Mouse (Mus musculus): ENCODE data around the gene Olfm1.

Olfm1 gene

DNA sequence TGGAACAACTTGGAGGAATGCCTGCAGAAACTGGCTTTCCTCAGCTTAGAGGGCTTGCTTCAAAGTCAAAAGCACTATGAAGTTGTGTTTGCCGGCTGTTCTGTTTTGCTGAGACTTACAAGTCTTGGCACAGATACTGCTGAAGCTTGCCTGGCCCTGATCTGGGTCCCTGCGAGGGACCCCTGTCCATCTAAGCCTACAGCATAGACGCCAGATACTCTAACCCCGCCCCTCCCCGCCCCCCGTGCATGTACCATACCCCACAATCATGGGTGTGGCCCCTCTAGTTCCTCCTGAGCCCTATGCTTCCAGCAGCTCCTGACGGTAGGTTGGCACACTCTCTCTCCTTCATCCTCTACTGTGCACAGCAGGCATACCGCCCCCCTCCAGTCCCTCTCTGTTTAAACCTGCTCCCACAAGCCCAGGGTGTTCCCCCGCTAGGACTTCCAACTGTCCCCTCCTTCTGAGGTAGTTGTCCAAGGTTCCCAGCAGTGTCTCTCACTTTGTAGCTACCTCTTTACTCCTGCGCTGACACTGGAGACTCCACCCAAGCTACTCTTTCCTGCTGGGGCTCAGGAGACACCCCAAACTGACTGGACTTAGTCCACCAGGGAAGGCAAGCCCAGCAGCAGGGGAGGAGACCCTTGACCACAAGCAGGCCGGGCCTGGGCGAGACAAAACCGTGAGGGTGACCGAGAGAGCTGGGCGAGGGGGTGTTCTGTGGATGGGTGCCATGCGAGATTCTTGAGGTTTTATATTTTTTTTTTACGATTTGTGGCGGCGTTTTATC is 12.1 kb downstream of the Olfm1 start:
- no peak for DNase-seq (ENCODE audit: low read depth, low spot score)

DNA sequence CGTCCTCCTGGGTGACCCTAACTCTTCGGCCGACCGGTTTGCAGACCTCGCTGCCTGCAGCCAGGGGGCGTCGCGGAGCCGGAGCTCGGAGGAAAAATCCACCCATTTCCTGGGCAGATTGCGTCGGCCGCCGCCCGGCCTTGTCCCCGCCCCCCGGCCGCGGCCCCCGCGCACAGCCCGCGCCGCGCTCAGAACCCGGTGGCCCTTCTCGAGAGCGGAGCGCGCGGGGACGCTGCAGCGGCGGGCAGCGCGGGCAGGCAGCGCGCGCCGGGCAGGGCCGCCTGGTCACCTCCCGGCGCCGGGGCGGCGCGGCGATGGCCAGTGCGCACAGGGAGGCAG is 12.6 kb downstream of the Olfm1 start:
- DNase-seq (ENCODE audit: low read depth, low spot score) = no peak

DNA sequence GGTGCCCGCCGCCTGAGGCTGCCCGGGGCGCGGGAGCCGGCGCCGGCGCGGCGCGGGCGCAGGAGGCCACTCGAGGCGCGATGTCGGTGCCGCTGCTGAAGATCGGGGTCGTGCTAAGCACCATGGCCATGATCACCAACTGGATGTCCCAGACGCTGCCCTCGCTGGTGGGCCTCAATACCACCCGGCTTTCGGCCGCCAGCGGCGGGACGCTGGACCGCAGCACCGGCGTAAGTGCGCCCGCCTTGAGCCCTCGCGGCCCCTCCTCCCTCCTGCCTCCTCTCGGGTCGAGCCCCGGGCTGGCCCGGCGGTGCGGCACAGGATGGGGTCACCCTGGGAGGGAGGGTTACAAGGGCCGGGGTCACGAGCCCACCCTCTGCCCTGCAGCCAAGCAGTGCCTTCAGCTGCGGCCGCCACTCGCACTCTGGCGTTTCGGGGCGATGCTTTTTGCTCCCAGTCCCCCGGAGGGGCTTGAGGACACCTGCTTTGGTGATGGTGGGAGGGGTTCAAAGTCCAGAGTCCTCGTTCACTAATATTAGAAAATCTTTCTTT is 13.2 kb downstream of the Olfm1 start:
- no peak for DNase-seq (ENCODE audit: low read depth, low spot score)

DNA sequence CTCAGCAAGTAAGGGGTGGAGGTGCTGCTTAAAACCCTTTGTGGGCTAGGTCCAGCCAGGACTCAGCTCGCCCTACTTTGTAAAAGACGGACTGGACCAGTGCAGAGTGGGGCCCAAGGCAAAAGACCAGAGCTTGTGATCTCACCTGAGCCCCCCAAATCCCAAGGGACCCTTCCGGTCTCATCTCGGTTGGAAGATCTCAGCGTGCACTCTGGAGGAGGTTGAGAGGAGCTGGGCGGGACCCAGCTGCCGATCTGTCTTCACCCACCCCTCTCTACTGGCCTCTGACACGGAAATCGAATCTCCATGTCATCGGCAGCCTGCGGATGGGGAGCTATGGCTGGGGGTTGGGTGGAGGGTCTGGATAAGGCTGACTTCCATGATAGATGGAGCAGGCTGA is 13.7 kb downstream of the Olfm1 start:
- no peak for DNase-seq (ENCODE audit: low read depth, low spot score)

DNA sequence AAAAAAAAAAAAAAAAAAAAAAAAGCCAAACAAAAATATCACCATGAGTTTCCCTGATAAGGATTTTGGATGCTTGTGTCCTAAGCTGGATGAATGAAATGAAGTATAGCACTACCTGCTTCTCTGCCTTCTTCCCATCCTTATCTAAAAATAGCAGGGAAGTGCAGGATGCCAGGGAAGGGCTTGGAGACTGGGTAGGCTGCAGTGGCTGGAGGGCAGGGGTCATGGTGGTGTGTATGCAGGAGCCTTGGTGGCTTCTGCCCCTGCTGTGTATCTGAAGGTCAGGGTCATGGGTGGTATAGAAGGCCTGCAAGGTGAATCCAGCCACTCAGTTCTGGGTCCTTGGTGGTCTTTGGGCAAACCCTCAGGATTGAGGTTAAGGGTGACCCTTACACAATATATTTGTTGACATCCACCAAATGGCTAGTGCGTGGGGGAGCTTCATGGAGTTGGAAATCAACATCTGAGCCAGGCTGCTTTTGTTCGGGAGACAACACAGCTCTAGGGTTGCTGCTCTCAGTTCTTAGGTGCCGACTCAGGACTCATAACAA is 14.5 kb downstream of the Olfm1 start:
- DNase-seq (ENCODE audit: low read depth, low spot score) = no peak

DNA sequence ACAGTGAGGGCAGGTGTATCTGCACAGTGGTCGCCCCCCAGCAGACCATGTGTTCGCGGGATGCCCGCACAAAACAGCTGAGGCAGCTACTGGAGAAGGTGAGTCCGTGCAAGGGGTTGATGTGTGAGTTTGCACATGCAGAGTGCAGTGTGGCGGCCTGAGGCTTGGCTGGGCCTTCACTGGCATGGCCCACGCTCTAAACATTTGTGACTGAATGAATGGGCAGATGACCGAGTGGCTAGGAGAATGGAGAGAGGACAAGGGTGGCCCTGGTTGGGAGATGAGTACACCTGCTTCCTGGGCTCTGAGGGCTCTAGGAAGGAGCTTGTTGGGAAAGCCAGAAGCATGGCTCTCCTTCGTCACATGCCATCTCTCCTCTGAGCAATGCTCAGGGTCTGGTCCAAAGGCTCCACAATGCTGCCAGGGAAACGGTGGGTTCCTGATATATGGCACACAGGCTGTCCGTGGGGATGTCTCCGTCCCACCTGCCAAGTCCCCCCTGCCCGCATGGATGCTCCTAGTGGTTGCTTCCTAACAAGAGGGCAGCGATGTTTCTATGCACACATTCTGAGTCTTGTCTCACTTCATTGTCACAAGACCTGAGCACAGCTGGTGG is 15.4 kb downstream of the Olfm1 start:
- no peak for DNase-seq (ENCODE audit: low read depth, low spot score)

DNA sequence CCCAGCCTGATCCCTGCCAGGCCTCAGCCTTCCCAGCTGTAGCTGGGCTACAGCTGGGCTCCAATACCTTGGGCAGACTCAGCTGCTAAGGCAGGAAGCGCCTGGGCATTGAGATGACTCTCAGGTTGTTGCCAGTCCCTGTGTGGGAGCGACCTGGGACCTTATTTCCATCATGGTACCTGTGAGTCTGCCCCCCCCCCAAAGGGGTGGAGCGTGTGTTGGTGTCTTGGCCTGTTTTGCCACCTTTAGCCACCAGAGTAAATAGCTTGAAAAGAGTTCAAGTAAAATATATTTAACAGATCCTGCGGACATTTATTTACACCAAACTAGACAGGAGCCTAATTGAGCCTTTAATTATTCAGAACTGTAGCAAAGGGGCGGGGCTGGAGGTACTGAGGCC is 16.4 kb downstream of the Olfm1 start:
- DNase-seq (ENCODE audit: low read depth, low spot score) = no peak

DNA sequence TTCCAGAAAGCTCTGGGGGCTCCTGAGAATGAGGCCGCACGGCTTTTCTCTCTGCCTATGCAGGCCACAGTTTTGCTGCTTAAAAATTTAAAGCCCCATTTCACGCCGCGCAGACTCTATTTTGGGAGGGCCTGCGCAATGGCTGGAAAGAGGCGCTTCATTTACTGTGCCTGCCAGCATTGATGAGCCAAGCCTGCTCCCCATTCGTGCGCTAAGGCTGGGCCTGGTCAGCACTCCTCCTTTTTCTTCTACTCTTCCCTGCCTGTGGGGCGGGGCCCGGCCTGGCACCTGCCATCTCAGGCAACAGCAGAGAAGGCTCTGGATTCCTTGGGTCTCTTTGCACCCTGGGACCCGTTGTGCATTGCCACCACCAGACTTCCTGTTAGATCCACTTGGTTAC is 16.9 kb downstream of the Olfm1 start:
- DNase-seq (ENCODE audit: low read depth, low spot score) = no peak

DNA sequence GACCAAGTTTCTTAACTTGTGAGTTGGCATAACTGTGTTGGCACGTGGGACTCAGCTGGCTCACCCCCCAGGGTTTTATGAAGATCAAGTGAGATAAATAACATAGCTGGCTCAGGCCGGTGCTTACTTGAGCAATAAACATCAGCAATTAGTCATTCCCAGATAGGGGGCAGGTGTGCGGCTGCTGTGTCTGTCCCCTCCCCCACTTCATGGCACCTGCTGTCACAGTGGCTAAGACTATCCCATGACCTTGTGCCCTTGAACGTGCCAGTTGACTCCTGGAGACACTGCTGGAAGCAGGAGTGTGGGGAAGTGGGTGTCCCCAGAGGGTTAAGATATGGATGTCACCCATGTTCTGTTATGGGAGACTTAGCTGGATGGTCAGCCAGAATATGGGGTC is 17.5 kb downstream of the Olfm1 start:
- no peak for DNase-seq (ENCODE audit: low read depth, low spot score)

DNA sequence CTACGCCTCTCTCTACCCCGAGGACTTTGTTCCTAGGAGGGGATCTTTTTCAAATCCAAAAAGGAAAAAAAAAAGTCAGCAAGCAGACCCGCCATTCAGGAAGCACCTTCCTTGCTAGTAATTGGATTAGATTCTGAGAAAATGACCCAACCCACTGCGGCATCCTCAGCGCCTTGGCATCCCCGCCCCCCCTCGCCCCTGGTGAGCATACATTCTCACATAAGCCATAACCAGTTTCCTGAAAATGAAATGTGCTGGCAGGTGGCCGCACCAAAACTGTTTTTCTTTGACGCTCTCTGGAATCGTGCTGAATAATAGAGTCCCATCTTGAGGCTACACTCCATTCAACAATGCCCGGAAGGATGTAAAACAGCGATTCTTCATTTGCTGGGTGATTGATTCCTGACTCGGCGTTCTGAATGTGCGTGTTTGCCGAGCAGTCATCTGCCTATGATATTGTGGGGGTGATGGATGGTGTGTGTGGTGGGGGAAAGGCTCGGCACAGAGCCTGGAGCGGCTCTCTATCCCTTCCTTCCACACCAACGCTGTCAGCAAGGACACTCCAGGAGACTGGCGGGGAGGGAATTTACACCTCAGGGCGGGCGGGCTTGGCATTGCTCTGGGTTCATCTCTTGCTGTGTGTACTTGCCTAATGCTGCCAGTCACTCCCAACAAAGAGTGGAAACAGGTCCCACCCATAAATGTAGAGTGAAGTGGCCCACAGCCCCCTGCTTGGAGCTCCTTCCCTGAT is 18.9 kb downstream of the Olfm1 start:
- no peak for DNase-seq (ENCODE audit: low read depth, low spot score)

DNA sequence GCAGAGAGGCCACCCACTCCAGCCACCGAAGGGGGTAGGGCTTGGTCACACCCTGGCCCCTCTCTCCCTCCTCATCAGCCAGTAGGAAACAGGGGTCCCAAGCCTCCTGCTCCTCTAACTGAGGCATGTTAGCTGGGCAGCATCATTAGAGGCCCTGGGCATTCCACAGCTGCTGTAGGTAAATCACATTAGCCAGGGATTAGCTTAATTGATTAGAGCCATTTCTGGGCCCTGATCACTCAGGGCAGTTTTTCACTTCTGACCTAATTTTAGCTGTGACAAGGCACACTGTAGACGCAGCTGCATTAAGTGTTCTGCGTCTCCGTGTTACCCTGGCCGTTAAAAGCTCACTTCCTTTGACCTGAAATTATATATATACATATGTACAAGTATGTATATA is 20.1 kb downstream of the Olfm1 start:
- no peak for DNase-seq (ENCODE audit: low read depth, low spot score)

DNA sequence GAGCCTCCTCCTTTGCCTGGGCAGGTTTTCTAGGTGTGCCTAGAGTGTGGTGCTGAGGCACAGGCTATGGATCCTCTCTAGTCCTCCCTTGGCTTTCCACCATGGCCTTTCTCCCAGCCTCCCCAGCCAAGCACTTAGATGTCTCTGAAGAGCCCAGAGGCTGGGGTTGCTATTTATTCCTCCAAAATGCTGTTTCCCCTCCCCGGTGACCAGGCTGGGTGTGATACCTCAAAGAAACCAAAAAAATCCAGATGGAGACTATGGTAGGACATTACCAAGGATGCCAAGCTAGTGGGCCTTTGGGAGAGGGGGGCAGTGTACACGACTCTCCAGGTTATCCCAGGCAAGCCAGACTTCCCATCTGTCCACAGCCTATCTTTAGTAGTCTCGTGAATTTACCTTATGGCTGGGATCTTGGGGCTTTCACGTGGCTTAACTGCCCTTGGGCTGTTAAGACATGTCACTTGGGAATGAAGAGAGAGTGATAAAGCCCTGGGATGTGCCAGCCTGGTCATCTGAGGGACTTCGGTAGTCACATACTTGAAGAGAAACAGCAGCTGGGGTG is 23.5 kb downstream of the Olfm1 start:
- no peak for DNase-seq (ENCODE audit: low read depth, low spot score)

DNA sequence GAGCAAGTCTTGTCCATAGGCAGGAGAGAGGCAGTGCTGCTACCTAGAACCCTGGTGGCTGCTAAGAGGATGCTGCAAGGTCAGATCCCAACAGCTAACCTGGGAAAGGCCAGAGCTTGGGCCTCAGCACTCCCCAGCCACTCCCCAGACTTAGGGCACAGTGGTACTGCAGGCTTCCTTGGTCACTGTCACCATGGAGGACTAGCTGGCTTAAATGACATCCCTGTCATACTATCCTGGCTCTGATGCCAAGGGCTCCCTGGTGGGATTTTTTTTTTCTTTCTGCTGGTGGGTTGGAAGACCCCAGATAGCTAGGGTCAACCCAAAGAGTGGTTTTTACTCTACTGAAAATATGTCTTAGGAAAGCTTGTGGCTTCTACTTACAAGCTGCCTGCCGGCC is 25.0 kb downstream of the Olfm1 start:
- no peak for DNase-seq (ENCODE audit: low read depth, low spot score)

DNA sequence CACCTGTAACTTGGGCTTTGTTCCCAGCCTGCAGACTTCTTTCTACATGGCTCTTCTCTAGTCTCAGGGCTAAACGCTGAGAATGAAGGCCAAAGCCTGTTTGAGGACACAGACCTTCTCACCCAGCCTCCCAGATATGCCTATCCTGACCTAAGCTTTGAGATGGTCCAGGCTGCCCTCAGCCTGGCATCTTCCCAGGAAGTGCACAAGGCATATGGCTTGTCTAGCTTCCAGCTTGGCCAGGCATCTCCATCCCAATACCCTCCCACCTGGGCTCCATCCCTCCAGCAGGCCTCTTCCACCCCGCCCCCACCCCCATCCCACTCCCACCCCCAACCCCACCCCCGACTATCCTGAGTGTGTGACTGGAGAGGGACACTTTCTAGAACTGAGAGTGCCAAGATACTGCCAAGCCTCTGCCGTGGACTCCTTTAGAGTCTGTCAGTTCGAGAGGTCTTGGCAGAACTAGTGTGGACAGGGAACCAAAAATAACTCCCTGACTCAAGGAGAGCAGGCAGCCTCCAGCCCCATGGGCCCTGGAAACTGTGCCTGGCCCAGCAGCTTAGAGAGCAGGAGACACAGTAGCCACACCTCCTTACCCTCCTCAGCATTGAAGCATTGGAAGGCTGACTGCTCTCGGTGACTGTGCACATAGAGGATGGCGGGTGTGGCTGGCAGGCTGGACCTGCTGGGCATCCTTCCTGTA is 26.0 kb downstream of the Olfm1 start:
- no peak for DNase-seq (ENCODE audit: low read depth, low spot score)

DNA sequence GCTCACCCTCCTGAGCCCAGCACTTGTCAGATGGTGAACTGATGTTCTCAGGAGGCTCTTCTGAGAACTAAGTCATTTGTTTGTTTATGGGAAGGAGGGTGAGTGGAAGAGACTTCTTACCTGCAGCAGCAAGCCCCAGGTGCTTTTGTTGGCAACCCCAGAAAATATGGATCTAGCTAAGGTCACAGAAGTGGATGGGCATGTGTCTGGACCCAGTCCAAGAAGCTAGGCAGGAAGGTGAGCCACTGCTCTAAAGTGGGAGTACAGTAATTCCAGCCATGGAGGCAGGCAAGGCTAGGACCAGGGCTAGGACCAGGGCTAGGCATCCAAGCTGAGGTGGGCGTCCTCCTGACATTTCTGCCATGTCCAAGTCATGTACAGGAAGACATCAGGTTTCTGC is 26.8 kb downstream of the Olfm1 start:
- DNase-seq (ENCODE audit: low read depth, low spot score) = no peak

DNA sequence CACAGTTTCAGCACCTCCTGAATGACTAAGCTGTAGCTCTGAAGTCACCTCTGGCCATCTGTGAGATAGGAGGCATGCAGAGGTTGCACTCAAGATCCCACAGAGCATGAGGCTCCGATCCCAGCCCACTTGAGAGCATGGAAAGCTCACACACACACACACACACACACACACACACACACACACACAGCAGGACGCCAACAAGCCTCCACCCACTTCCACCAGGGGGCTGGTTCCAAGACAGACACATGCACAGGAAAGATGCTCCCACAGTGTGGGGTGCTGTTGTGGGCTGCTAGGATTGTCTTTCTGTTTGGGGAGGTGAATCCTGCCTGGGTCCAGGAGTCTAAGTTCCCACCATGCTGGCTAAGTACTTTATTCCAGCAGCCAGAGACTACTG is 29.0 kb downstream of the Olfm1 start:
- DNase-seq (ENCODE audit: low read depth, low spot score) = no peak

DNA sequence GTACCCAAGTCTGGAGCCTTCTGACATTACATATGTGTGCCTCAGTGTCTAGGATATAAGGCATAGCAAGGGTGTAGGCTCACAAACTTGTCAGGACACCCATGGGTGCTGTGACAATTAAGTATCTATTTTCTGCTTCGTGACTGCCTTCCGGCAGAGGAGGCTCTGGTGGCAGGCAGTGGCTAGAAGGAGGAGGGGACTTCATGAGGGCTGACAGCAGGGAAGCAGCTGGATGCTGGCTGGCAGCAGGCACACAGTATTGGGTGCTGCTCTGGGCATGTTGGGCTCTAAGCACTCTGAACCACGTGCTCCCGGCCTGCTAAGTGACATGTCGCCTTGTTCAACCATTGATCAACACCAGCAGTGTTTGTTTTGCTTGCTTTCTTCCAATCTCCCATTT is 32.0 kb downstream of the Olfm1 start:
- no peak for DNase-seq (ENCODE audit: low read depth, low spot score)

DNA sequence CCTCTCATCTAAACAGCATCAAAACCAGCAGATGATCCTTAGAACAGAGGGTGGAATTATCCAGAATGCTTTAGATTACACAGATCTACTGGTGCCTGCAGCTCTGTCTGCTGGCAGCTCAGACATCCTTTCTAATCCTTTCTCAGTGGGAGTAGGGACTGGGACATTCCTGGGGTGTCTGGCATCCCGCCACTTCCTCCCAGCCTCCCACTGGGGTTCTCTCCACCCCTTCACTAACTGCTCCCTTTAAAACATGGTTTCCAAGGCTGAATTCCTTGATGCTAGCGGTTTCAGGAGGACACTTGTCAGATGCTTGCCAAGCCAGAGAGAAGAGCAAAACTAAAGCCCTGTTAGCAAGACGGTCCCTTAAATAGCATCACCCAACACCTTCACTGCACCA is 33.1 kb downstream of the Olfm1 start:
- peak; percentile 88 for DNase-seq (ENCODE audit: low read depth, low spot score)

DNA sequence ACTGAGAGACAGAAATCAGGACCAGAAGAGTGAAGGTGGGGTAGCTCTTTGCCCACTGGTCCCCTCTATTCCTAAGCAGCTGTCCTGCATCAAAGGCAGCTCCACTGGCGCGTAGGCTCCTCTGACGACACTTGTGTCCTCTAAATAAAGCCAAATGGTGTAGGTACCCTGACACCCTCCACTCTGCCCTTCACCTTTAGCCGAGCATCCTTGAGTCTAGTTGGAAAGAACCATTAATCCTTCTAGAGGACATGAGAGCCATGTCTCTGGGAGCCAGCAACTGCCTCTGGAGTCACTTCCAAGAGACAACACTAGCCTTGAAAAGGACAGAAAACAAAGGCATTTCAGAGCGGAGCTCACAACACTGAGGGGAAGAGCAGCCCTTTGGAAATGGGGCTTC is 34.2 kb downstream of the Olfm1 start:
- no peak for DNase-seq (ENCODE audit: low read depth, low spot score)

DNA sequence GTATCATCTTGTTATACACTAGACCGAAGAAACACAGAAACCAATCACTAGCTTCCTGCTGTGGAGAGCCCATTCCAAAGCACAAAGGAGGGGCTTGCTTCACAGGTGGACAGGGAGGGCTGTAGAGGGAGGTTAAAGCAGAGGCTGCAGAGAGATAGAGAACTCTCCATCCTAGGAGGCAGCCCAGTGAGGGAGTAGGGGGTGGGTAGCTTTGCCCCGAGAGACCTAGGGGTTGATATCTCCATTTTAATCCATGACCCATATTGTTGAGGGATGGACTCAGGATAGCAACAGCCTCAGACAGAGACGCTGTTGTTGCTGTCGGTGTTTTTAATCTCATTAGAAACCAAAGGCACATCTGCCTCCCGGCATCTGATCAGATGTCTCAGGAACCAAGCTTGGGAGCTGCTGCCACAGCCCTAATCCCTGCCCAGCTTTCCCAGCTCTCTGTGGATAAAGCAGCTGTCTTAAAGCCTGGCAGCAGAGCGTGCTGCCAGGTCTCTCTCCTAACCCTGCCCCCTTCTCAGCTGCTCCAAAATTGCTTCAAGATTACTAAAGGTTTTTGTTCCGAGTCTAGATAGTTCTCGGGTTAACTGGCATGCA is 34.9 kb downstream of the Olfm1 start:
- no peak for DNase-seq (ENCODE audit: low read depth, low spot score)

DNA sequence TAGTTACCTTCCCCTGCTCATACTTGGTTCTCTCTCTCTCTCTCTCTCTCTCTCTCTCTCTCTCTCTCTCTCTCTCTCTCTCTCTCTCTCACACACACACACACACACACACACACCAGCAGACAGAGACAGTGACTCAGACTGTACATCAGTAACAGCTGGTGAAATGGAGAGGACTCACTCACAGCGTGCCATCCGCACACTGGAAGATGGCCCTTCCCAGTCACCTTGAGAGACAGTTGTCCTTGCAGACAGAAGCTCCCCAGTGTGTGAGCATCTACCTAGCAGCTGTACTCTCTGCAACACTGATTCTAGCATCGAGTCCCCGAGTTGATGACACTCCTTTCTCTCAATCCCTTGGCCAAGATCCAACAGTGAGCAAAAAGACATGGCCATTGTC is 35.6 kb downstream of the Olfm1 start:
- no peak for DNase-seq (ENCODE audit: low read depth, low spot score)

All from telencephalon, adult 2 months (tissue).